In genomic region chr6:67027438-67028142, GRCm38 (mm10) we compare ENCODE assay signal across 17 mouse cellular contexts. TPM values are rescaled to one million over a fixed set of nuclear protein-coding genes. Genes with fewer than 3 reads are reported as not detected.
DNase-seq lines count a peak whose midpoint lies in the region; ATAC-seq and TF ChIP-seq lines count a peak whose summit lies in the region.
"Had no signal": no experiment of that assay in that cellular context is flagged by ENCODE, and none has a peak within 500 bp of the region (broad histone marks: within the 10 kb centered on the region; RNA-seq: fewer than 3 reads in every experiment).

No protein-coding gene starts in this region.

- H3K27me3 ChIP-seq in liver, postnatal 0 days (ENCODE audit: insufficient read depth, low read length) = no peaks in the 10 kb centered on the region
- H3K27me3 ChIP-seq in liver, embryonic 12.5 days (replicated peaks) = no peaks in the 10 kb centered on the region
- no peaks in the 10 kb centered on the region for H3K27me3 ChIP-seq in forebrain, embryonic 13.5 days
- H3K27me3 ChIP-seq: kidney, embryonic 15.5 days; liver, embryonic 13.5 days had no signal

- H3K4me1 ChIP-seq in liver, postnatal 0 days (ENCODE audit: insufficient read depth) = peaks cover 12% of the 10 kb centered on the region
- peaks cover 43% of the 10 kb centered on the region for H3K4me1 ChIP-seq in liver, embryonic 12.5 days
- H3K4me1 ChIP-seq in forebrain, embryonic 13.5 days = peaks cover 9% of the 10 kb centered on the region

- peak; percentile 60 for ATAC-seq in liver, postnatal 0 days
- no peak for ATAC-seq in liver, embryonic 12.5 days
- ATAC-seq in megakaryocyte, adult 5-6 weeks (ENCODE audit: poor library complexity, severe bottlenecking) = peak; percentile 81
- ATAC-seq in forebrain, embryonic 13.5 days = no peak

- no peak overlapping the region for H3K9ac ChIP-seq in liver, postnatal 0 days (replicated peaks)
- H3K9ac ChIP-seq in liver, embryonic 12.5 days = no peak overlapping the region
- H3K9ac ChIP-seq in forebrain, embryonic 13.5 days = no peak overlapping the region
- H3K9ac ChIP-seq: heart, embryonic 12.5 days; kidney, embryonic 15.5 days; liver, embryonic 13.5 days had no signal

- no peak overlapping the region for H3K4me3 ChIP-seq in liver, postnatal 0 days (ENCODE audit: low read depth, low read length)
- no peak overlapping the region for H3K4me3 ChIP-seq in liver, embryonic 12.5 days
- H3K4me3 ChIP-seq in forebrain, embryonic 13.5 days = no peak overlapping the region
- H3K4me3 ChIP-seq: forebrain, embryonic 10.5 days; heart, embryonic 12.5 days; kidney, embryonic 15.5 days; liver, embryonic 13.5 days had no signal

- WGBS in liver, postnatal 0 days (ENCODE audit: insufficient replicate concordance) = 51% methylated on average over 9 of the region's 9 CpGs
- 55% methylated on average over 9 of the region's 9 CpGs for WGBS in liver, embryonic 12.5 days (ENCODE audit: insufficient replicate concordance)
- WGBS in forebrain, embryonic 13.5 days = 82% methylated on average over 9 of the region's 9 CpGs

- TF ChIP-seq EP300 in liver, postnatal 0 days (IDR thresholded peaks at IDR 0.05; ENCODE audit: low read depth) = 0 out of 2 replicates have a peak, but pooled peaks have one; percentile 17

- H3K9me3 ChIP-seq in liver, postnatal 0 days (ENCODE audit: low read length) = no peaks in the 10 kb centered on the region
- no peaks in the 10 kb centered on the region for H3K9me3 ChIP-seq in liver, embryonic 12.5 days (replicated peaks)
- H3K9me3 ChIP-seq in forebrain, embryonic 13.5 days (replicated peaks) = no peaks in the 10 kb centered on the region
- H3K9me3 ChIP-seq: forebrain, embryonic 10.5 days; heart, embryonic 12.5 days; kidney, embryonic 15.5 days; liver, embryonic 13.5 days had no signal

- no peaks in the 10 kb centered on the region for H3K36me3 ChIP-seq in liver, postnatal 0 days (replicated peaks; ENCODE audit: insufficient read depth, low read length)
- 0 out of 2 replicates have a peak, but pooled peaks cover 1% of the 10 kb centered on the region for H3K36me3 ChIP-seq in liver, embryonic 12.5 days
- H3K36me3 ChIP-seq in forebrain, embryonic 13.5 days (ENCODE audit: poor library complexity, severe bottlenecking) = no peaks in the 10 kb centered on the region
- H3K36me3 ChIP-seq: forebrain, embryonic 10.5 days; heart, embryonic 12.5 days; kidney, embryonic 15.5 days; liver, embryonic 13.5 days had no signal

- 0 out of 2 replicates have a peak overlapping the region, but pooled peaks have one; percentile 44 for H3K27ac ChIP-seq in liver, postnatal 0 days (ENCODE audit: low read depth)
- H3K27ac ChIP-seq in liver, embryonic 12.5 days = no peak overlapping the region
- no peak overlapping the region for H3K27ac ChIP-seq in forebrain, embryonic 13.5 days
- H3K27ac ChIP-seq: forebrain, embryonic 10.5 days; kidney, embryonic 15.5 days; liver, embryonic 13.5 days had no signal

- no peak overlapping the region for H3K4me2 ChIP-seq in liver, postnatal 0 days (ENCODE audit: low read depth, low read length)
- H3K4me2 ChIP-seq in liver, embryonic 12.5 days = no peak overlapping the region
- no peak overlapping the region for H3K4me2 ChIP-seq in forebrain, embryonic 13.5 days
- H3K4me2 ChIP-seq: heart, embryonic 12.5 days; kidney, embryonic 15.5 days; liver, embryonic 13.5 days had no signal

- no peak for TF ChIP-seq CTCF in liver, postnatal 0 days (IDR thresholded peaks at IDR 0.05; ENCODE audit: low read depth)

- peak; percentile 62 for DNase-seq in adrenal gland, adult 2 months
- no peak for DNase-seq in adrenal gland, postnatal 4 days (ENCODE audit: low spot score in 2 of 2)
- peak; percentile 51 for DNase-seq in liver, postnatal 0 days
- peak; percentile 34 for DNase-seq in adrenal gland, postnatal 10 days
- no peak for DNase-seq in right cerebral cortex, postnatal 14 days
- DNase-seq: cerebellum, adult 9-10 months; gastrocnemius, postnatal 14 days; heart, postnatal 36 days; liver, embryonic 13.5 days; lung, postnatal 10 days; thymus, adult 18-20 months had no signal

RNA-seq across cellular contexts. Expression of gene Gadd45a, which starts 9.7 kb away (rescaled TPM):
- 10 to 100 TPM; 15.3 to 51.4 TPM for total RNA-seq in adrenal gland, adult 2 months (2021)
- 77.3 and 93.9 TPM in 2 replicates for polyA plus RNA-seq in adrenal gland, adult 2 months (2012; rRNA removed)
- total RNA-seq in adrenal gland, postnatal 4 days (2021) = 10 to 100 TPM; 18.1 to 21.9 TPM
- 49.5 and 65.0 TPM in 2 replicates for polyA plus RNA-seq in liver, postnatal 0 days (2015; fragmentation: Nextera tagmentation; extraction: Ambion mirVana)
- polyA plus RNA-seq in liver, embryonic 12.5 days (2016; fragmentation: Nextera tagmentation; extraction: Ambion mirVana) = 88.3 and 96.9 TPM in 2 replicates
- total RNA-seq in adrenal gland, postnatal 10 days (2021) = 10 to 100 TPM; 11.6 to 16.2 TPM
- total RNA-seq in megakaryocyte, adult 5-6 weeks (2015) = 59.6 and 62.4 TPM in 2 replicates
- 77.2 and 95.9 TPM in 2 replicates for total RNA-seq in megakaryocyte, adult 5-6 weeks (2017)
- 13.9 and 16.9 TPM in 2 replicates for polyA plus RNA-seq in forebrain, embryonic 13.5 days (2015; fragmentation: Nextera tagmentation; extraction: Ambion mirVana)

Comparison
In these comparisons a context has a peak if more than half of its experiments do, and no peak if none do; other contexts are left out.
1. DNase-seq: peak in adrenal gland, adult 2 months (single experiment), liver, postnatal 0 days (single experiment) and adrenal gland, postnatal 10 days (single experiment); none in adrenal gland, postnatal 4 days (0 of 2) and right cerebral cortex, postnatal 14 days (single experiment).
2. ATAC-seq: peak in liver, postnatal 0 days (single experiment) and megakaryocyte, adult 5-6 weeks (single experiment); none in liver, embryonic 12.5 days (single experiment) and forebrain, embryonic 13.5 days (single experiment).